Mouse (Mus musculus) olfactory bulb, adult 2 months (tissue): ENCODE data around the gene 4930519P11Rik. TPM values are rescaled to one million over a fixed set of nuclear protein-coding genes. Genes with fewer than 3 reads are reported as not detected.

ENCODE experiments used
- H3K27ac ChIP-seq: fragments of 200-500 bp; 2 replicates; pipeline ENCODE4 v1.5.1; 2012; ENCODE audit warnings: low read depth, low read length; ENCODE audit not compliant: insufficient read depth
- H3K4me1 ChIP-seq: fragments of 200-500 bp; 2 replicates; pipeline ENCODE4 v1.6.1; 2012; ENCODE audit warnings: low read length; ENCODE audit not compliant: control insufficient read depth, insufficient read depth
- H3K4me3 ChIP-seq: fragments of 200-500 bp; 2 replicates; pipeline ENCODE4 v1.5.1; 2012; ENCODE audit warnings: mild to moderate bottlenecking, low read depth, low read length, moderate library complexity; ENCODE audit not compliant: insufficient read depth
- CTCF ChIP-seq: fragments of 200-500 bp; IDR thresholded peaks from 2 replicates; pipeline ENCODE4 v1.5.1; 2012; ENCODE audit warnings: low read depth, mild to moderate bottlenecking, low read length, moderate library complexity; ENCODE audit not compliant: insufficient read depth
- POLR2A ChIP-seq: fragments of 200-500 bp; IDR thresholded peaks from 2 replicates; pipeline ENCODE4 v1.6.1; 2012; ENCODE audit warnings: mild to moderate bottlenecking, low read depth, low read length, moderate library complexity; ENCODE audit not compliant: insufficient read depth
- WGBS: fragments of 180-500 bp; shearing (Covaris S2); methylation state at CpG from one replicate; pipeline ENCODE4 v1.1.7; 2018; 5-methylcytosine and 5-hydroxymethylcytosine counted together
- polyA plus RNA-seq: library from polyadenylated mRNA; stranded (reverse); fragments of >200 nt; gene quantifications from 2 replicates; pipeline ENCODE4 v1.2.4, GENCODE M21; 2012; ENCODE audit warnings: low replicate concordance; ENCODE audit not compliant: missing spikeins, insufficient read depth, insufficient read length

The 4930519P11Rik gene
- polyA plus RNA-seq, 1 experiment = not detected

- TF ChIP-seq POLR2A = no peak
- TF ChIP-seq CTCF = no peak
- Histone ChIP-seq H3K27ac (no peak overlapping the region), H3K4me3 (peak overlapping the region; percentile 63), H3K4me1 (peaks cover 7% of the 10 kb centered on the region)
- 1% methylated on average over 69 of the region's 70 CpGs for WGBS
Measured at GRCm38 (mm10) chr2:154569071-154569748, 44.0 kb downstream of the 4930519P11Rik start.

GRCm38 (mm10) chr2:154568329-154569070 is 44.7 kb downstream of the 4930519P11Rik start:
- no peak for TF ChIP-seq POLR2A
- no peak for TF ChIP-seq CTCF
- Histone ChIP-seq H3K4me3 (peak overlapping the region; percentile 63), H3K27ac (no peak overlapping the region), H3K4me1 (peaks cover 7% of the 10 kb centered on the region)
- WGBS = 41% methylated on average over 10 of the region's 10 CpGs

GRCm38 (mm10) chr2:154567766-154568165 is 45.5 kb downstream of the 4930519P11Rik start:
- H3K4me1 ChIP-seq = peaks cover 7% of the 10 kb centered on the region
- no peak overlapping the region for H3K4me3 ChIP-seq
- TF ChIP-seq CTCF (no peak), POLR2A (no peak)
- WGBS = 78% methylated on average over 2 of the region's 2 CpGs
- no peak overlapping the region for H3K27ac ChIP-seq

GRCm38 (mm10) chr2:154566641-154567040 is 46.6 kb downstream of the 4930519P11Rik start:
- no peak overlapping the region for H3K4me3 ChIP-seq
- H3K27ac ChIP-seq = no peak overlapping the region
- WGBS = 78% methylated on average over 8 of the region's 8 CpGs
- TF ChIP-seq CTCF (no peak), POLR2A (no peak)
- peaks cover 7% of the 10 kb centered on the region for H3K4me1 ChIP-seq

GRCm38 (mm10) chr2:154565562-154565961 is 47.7 kb downstream of the 4930519P11Rik start:
- WGBS = 91% methylated on average over 3 of the region's 3 CpGs
- TF ChIP-seq POLR2A (no peak), CTCF (no peak)
- Histone ChIP-seq H3K4me3 (no peak overlapping the region), H3K4me1 (peaks cover 7% of the 10 kb centered on the region), H3K27ac (no peak overlapping the region)

GRCm38 (mm10) chr2:154563612-154564170 is 49.5 kb downstream of the 4930519P11Rik start:
- Histone ChIP-seq H3K27ac (no peak overlapping the region), H3K4me1 (peaks cover 9% of the 10 kb centered on the region), H3K4me3 (no peak overlapping the region)
- WGBS = 92% methylated on average over 22 of the region's 22 CpGs
- no peak for TF ChIP-seq CTCF

Other genes starting within 250 kb of the 4930519P11Rik start
- gene Cdk5rap1, start 240.4 kb downstream of the 4930519P11Rik start, polyA plus RNA-seq = not detected in 2 replicates
- gene Snta1, start 205.3 kb downstream of the 4930519P11Rik start, polyA plus RNA-seq = not detected in 2 replicates
- not detected in 2 replicates for gene Cbfa2t2, start 177.0 kb downstream of the 4930519P11Rik start, polyA plus RNA-seq
- not detected in 2 replicates for gene 1700003F12Rik, start 66.4 kb downstream of the 4930519P11Rik start, polyA plus RNA-seq
- gene Actl10, start 61.7 kb downstream of the 4930519P11Rik start, polyA plus RNA-seq = not detected in 2 replicates
- gene Necab3, start 54.5 kb downstream of the 4930519P11Rik start, polyA plus RNA-seq = not detected in 2 replicates
- not detected in 2 replicates for gene E2f1, start 43.5 kb downstream of the 4930519P11Rik start, polyA plus RNA-seq
- gene Pxmp4, start 9.7 kb downstream of the 4930519P11Rik start, polyA plus RNA-seq = not detected in 2 replicates
- gene Zfp341, start 140 bp downstream of the 4930519P11Rik start, polyA plus RNA-seq = not detected in 2 replicates
- gene Chmp4b, start 38.3 kb upstream of the 4930519P11Rik start, polyA plus RNA-seq = 288 TPM in 1 of 2 replicates, not detected in the other
- gene Gm14214, start 156.6 kb upstream of the 4930519P11Rik start, polyA plus RNA-seq = not detected in 2 replicates
- not detected in 2 replicates for gene Raly, start 177.7 kb upstream of the 4930519P11Rik start, polyA plus RNA-seq
- not detected in 2 replicates for gene a, start 178.0 kb upstream of the 4930519P11Rik start, polyA plus RNA-seq